Mouse (Mus musculus): Measurements from ENCODE around the gene Boc. TPM values are rescaled to one million over a fixed set of nuclear protein-coding genes. Genes with fewer than 3 reads are reported as not detected.

Gene Boc
- polyA plus RNA-seq, 1 experiment from 2014 or later, result 67.7 TPM

Small RNAs within 50 kb of the gene (microRNA-seq; reads per million reads assigned to microRNA genes)
- 39.9 reads per million, percentile 42 among the genes with 10 or more reads in this experiment for gene Mir3081

Other genes starting within 250 kb of the Boc start
- 0.98 and 1.1 TPM in 2 replicates for gene Sidt1, start 225.7 kb downstream of the Boc start, polyA plus RNA-seq (2016; fragmentation: Nextera tagmentation; extraction: Ambion mirVana)
- 26.6 and 34.4 TPM in 2 replicates for gene Spice1, start 211.8 kb downstream of the Boc start, polyA plus RNA-seq (2016; fragmentation: Nextera tagmentation; extraction: Ambion mirVana)
- gene Cfap44, start 164.1 kb downstream of the Boc start, polyA plus RNA-seq (2016; fragmentation: Nextera tagmentation; extraction: Ambion mirVana), result 1.8 TPM in 2 replicates
- gene Nepro, start 165.4 kb upstream of the Boc start, polyA plus RNA-seq (2016; fragmentation: Nextera tagmentation; extraction: Ambion mirVana), result 9.5 and 9.9 TPM in 2 replicates
- gene Gtpbp8, start 187.5 kb upstream of the Boc start, polyA plus RNA-seq (2016; fragmentation: Nextera tagmentation; extraction: Ambion mirVana), result 37.9 and 40.1 TPM in 2 replicates
- gene Cd200r1, start 206.8 kb upstream of the Boc start, polyA plus RNA-seq (2016; fragmentation: Nextera tagmentation; extraction: Ambion mirVana), result 0.64 and 0.79 TPM in 2 replicates

Data from midbrain, embryonic 12.5 days (tissue).